Mouse (Mus musculus): Measurements from ENCODE around the gene Mtfmt. TPM values are rescaled to one million over a fixed set of nuclear protein-coding genes. Genes with fewer than 3 reads are reported as not detected.

The Mtfmt gene
- total RNA-seq, 2 experiments from 2014 or later: 6.3 to 6.9 TPM

DNA sequence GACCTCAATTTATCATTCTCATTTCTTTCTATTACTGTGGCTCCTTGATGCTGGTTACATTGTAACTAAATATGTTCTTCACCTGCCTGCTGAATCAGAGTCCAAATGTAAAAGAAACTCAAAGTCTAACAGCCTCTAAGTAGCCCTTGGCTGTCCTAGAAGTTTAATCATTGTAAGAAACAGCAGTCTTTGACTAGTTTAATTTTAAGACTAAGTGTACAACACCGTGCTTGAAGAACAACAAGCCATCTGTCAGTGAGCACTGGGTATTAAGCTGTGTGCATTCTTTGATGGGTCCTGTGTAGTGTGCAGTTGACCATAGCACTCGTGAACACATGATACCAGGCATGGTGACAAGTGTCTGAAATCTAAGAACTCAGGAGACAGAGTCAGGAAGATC, 8.1 kb upstream of the Mtfmt start:
- DNase-seq: no peak

DNA sequence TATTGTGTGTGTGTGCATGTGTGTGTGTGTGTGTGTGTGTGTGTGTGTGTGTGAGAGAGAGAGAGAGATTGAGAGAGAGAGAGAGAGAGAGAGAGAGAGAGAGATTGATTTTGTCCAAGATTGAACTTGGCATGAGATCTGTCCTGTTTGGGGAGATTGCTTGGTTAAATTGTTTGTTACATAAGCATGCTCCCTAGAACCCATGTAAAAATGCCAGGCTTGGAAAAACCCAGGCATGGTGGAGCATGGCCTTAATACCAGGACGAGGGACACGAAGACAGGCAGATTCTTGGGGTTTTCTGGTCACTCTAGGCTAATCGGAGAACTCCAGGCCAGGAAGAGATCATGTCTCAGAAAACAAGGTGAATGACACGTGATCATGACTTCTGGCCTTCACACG, 7.6 kb upstream of the Mtfmt start:
- DNase-seq: no peak

DNA sequence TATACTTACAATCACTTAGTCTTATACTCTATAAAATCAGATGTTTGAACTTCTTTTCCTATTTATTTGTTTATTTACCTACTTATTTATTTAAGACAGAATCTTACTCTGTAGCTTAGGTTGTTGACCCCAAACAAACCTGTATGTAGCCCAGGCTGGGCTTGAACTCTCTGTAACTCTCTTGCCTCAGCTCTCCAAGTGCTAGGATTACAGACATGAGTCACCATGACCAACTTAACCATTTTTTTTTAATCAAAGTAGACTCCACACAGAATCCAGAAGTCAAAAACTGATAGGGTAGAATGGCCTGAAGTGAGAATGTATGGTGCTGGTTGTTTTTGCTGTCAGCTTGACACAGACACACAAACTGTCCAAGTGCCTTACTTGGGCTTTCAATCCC, 5.2 kb upstream of the Mtfmt start:
- DNase-seq: no peak

DNA sequence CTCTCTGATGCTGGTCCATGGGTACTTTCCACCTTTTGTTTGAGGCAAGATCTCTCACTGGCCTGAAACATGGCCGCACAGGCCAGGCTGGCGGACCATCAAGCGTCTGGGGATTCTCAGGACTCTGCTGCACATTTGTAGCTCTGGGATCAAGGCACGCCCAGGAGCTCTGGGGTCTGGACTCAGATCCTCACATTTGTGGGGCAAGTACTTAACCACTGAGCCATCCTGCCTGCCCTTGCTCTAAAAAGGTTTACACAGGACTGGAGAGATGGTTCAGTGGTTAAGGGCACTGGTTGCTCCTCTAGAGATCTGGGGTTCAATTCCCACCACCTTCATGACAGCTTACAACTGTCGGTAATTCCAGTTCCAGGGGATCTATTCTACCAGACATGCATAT, 4.7 kb upstream of the Mtfmt start:
- DNase-seq: no peak

DNA sequence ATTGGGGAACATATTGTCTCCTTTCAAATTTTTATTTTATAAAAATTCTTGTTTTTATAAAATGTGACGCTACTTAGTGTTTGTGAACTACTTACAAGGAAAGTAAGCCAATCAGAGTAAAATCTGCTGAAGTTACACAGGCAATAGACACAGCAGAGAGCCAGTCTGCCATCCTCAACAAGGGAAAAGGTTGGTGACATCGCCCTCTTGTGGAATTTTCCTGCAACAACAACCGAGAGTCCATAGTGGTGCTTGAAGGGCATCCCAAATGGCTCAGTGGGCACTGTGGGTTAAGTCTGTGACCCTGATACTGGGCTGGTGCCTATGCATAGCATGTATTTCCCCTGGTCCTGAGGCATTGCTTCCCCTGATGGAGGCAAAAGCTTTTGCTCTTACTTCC, 3.3 kb upstream of the Mtfmt start:
- DNase-seq: peak; percentile 82 to 93

DNA sequence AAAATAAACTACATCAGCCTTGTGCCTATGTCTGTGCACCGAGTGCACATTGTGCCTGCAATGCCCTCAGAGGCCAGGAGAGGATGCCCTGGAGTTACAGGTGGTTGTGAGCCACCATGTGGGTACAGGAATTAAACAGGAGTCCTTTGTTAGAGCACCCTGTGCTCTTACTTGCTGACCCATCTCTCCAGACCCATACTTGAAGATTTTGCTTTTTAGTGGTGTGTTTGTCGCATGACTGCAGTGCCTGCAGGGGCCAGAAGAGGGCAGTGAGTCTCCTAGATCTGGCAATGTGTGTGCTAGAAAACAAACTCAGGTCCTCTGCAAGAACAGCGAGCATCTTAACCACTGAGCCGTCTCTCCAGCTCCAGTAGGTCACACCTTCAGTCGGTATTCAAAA, 1.4 kb upstream of the Mtfmt start:
- peak in 1 of 2 experiments; percentile 44 for DNase-seq

DNA sequence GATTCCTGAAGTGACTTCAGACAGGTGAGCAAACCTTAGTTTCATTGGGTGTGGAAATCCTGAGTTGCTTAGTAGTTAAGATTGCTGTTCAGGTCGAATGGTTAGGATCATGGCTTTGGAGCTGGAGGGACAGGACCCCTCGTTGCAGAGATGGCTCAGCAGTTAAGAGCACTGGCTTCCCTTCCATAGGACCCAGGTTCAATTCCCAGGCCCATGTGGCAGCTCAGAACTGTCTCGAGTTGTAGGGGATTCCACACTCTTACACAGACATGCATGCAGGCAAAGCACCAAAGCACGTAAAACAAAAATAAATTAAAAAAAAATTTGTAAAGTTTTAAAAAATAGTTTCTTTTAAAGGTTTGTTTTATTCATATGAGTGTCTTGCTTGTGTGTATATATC, 371 bp upstream of the Mtfmt start:
- DNase-seq: no peak

DNA sequence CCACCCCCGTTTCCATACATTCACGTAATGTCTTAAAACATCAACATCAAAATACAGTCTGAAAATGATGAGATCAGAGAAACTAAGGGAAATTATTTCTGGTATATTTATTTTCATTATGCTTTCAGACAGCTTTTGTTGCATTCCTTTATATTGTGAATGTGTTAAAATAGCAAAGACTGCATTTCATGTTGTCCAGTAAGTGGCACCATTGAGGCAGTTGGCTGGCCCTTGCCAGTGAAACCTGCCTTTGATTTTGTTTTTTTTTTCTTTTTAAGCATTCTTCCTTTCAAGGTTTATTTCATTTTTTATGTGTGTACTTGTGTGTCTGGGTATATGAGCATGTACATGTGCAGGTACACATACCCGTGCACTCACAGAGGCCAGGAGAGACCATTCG, 9.1 kb downstream of the Mtfmt start:
- DNase-seq: no peak

DNA sequence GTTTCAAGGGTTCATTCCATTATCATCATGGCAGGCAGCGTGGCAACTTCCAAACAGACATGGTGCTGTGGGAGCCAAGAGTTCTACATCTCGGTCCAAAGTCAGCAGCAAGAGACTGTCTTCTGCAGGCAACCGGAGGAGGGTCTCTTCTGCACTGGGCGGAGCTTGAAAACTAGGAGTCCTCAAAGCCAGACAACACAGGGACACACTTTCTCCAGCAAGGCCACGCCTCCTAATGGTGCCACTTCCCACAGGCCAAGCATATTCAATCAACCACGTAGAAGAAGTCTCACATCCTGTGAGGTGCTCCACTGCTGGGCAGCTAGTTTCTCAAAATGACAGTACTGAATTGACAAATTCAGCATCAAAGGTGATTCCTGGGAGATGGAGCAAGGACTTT, 12.4 kb downstream of the Mtfmt start:
- no peak for DNase-seq

DNA sequence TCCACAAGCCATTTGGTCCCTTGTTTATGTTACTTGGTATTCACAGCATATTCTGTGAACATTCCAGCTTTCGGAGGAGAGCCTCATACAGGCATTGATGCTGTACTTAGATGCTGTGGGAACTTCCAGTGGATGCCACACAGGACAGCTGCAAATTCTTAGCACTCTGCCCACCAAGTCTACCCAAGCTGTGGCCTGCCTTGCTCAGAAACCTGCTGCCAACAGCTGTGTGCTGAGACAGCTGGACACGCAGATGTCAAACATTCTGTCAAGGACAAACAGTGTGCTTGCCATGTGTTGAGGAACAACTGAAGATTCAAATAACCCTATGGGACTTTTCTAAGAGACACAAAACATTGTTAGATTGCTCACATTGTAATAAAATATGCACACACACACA, 23.4 kb downstream of the Mtfmt start:
- DNase-seq: no peak

DNA sequence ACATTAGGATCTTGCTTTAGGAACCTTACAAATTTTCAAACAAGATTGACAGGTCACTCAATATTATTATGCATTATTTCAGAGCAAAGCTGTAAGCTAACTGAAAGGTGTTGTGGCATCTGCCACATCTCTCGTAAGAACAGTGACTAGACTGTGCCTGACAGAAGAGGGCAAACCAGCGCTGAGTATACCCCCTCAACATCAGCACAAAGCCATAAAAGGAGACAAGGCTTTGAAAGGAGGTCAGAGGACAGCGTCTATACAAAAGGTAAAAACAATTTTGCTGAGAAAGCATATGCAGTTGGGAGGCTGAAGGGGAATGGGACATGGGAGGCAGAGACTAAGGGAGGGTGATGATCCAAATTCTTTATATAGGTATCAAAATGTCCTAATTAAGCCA, 24.6 kb downstream of the Mtfmt start:
- DNase-seq: peak in 1 of 2 experiments; percentile 12

DNA sequence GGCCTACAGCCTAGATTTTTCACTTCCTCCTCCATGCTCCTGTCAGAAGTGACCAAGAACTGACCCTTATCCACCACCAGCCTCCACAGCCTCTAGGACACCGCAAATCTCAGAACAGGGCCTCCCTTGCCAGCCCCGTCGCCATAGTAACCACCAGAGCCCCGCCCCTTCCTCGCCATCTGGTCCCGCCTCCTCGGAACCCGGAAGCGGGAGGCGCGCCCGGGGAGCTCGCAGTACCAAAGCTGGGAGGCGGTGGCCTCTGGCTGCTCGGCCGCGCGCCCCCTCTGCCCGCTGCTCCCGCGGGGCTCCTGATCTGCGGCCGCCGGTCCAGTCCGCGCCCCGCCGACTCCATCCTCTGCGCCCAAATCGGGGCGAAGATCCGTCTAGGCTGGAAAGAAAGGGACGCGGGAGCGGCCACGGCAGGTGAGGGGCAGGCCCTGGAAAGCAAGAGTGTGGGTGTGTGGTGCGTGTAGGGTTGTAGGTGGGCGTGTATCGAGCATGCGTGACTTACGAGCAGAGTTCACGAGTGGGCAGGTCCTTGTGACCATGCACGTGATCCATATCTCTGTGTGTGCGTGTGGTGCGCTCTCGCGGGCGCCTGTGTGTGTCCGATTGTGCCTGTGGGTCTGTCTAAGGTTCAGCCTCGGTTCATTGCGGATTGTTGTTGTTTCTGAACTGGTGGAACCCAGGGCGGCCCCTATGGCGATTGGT, 25.3 kb downstream of the Mtfmt start, which contains the start of gene Spg21:
Spg21 (plus strand) TSS at position 216 of the 711 bp plus-strand sequence.
- peak; percentile 97 to 98 for DNase-seq

DNA sequence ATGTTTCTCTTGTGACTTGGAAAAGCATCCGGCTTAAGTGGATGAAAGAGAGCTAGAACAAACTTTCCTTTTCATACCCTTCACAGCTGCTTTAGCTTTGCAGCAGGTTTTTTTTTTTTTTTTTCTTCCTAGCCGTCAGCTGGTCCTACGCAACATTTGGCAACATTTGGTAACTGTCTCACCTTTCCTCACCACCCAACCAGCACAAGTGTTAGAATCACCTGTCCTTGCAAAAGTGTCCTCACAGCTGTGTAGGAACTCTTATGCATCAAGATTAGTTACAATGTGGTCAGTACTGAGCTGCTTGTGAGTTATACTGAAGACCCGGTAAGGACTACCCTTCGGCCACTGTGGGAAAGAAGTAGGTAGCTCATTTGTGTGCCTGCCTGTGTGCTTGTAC, 27.0 kb downstream of the Mtfmt start:
- DNase-seq: no peak

DNA sequence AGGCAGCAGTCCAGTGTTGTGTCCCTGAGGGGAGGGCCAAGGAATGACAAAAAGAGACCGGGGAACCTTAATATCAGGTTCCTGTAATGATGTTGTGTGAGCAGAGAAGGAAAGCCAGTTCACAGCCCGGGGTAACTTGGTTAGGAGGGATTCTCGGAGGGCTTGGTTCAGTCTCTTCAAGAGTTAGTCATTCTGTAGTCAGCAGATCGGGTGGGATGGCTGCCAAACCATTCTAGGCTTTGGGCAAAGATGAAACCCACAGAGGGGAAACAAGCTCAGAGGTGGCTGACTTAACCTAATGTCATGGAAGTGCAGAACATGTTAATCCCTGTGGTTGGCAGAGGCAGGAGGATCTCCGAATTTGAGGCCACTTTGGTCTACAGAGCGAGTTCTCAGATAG, 28.6 kb downstream of the Mtfmt start:
- peak; percentile 34 to 52 for DNase-seq

DNA sequence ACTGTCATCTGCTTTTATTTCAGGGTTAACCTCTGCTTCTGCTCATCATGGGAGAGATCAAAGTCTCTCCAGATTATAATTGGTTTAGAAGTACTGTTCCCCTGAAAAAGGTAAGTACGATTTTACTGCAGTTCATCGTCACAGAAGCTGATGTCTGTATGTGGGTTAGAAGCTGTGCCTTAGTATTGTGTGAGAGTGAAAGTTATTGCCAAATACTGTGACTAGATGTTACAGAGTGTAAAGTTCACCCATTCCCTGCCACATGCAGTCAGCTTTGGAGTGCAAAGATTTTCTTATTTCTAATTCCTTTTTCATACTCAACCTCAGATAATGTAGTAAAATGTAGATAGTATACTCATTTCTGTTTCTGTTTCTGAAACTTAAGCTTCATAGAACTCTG, 29.7 kb downstream of the Mtfmt start:
- no peak for DNase-seq

DNA sequence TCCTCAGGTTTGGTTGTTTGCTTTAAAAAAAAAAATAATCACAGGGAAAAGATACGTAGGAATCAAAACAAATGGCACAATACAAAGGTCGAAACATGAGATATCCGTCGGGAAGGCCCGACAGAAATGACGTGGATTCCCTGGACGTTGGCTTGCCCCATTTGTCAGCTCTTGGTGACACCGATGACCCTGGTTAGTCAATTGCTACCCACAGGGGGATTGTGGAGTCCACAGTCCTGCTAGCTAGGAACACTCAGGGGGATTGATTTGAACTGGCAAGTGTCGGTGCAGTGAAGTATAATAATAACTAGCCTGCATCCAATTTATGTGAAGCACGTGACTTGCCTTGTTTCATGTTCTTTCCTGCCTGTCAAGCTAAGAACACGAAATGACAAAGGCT, 32.1 kb downstream of the Mtfmt start:
- no peak for DNase-seq

DNA sequence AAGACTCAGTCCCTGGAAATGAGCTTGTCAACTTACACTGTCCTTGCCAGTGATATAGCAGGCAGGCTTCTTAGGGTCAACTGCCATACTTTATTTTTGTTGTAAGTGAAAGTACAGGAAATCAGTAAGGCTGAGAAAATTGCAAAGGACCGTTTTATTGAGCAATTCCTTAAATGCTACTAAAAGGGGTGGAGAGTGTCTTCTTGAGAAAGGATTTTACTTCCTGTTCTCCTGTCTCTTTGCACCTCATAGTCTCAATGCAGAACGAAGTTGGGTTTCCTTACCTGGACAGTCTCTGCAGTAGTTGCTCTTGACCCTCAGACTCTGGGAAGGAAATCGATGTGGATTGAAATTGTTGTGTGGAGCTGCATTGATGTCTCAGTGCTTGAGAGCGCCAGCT, 37.2 kb downstream of the Mtfmt start:
- DNase-seq: no peak

DNA sequence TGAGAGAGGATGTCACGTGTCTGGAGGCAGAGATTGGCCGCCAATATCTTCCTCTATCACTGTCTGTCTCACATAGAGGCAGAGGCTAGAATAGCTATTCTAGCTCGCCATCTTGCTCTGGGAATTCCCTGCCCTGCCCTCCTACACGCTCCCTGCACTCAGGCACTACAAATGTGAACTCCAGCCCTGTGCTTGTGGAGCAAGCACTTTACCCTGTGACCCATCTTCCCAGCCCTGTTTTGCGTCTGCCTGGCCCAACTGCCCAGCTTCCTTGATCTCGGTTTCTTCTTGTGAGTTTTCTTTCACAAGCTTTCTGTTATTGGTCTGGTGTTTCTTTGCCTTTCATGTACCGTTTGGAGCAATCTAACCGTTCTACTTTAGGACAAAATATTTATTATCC, 43.6 kb downstream of the Mtfmt start:
- DNase-seq: no peak

DNA sequence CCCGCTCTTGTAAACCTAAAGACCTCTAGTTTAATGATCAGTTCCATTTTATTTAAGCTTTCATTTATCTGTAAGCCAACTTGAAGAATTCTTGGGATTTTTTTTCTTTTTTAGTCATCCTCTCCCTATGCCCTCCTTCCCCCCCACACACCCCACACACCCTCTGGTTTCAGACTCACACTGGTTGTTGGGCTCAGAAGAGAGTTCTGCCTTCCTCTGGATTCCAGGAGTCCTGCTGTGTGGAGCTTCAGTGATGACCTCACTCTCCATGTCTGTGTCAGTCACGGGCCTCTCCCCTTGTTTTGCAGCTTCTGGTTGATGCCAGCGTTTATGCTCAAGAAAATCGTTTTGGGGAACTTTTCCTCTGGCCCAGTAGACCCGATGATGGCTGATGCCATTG, 44.5 kb downstream of the Mtfmt start:
- no peak for DNase-seq

DNA sequence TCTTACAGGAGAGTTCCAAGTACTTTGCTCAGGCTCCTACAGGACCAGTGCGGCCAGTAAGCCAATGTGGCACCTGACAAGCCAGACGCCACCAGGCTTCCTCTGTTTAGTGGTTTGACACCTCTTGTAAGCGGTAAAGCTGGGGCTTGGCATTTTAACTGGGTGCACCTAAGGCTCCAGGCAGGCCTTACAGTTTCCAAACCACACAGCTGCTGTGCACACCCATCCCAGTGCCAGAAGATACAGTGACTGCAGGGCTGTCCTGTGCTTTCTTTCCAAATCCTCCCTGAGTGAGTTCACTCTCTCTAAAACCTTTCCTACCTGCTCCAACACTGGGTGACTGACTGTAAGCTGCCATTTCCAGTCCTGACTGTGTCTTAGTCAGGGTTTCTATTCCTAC, 55.9 kb downstream of the Mtfmt start:
- DNase-seq: no peak

DNA sequence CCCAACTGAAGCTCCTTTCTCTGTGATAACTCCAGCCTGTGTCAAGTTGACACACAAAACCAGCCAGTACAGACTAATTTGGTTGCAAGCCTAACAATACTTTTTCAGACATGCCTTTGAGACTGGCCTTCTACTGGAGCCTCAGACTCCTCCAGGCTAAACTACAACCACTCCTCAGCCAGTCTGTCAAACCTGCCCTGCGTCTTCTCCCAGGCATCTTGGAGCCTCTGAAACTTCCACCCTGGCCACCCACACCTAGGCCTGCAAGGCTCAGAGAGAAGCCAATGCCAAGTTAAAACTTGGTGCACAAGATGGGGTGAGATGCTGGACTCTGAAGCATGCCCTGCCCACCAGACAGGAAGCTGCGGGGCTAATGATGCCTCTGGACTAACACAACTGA, 56.8 kb downstream of the Mtfmt start:
- no peak for DNase-seq

DNA sequence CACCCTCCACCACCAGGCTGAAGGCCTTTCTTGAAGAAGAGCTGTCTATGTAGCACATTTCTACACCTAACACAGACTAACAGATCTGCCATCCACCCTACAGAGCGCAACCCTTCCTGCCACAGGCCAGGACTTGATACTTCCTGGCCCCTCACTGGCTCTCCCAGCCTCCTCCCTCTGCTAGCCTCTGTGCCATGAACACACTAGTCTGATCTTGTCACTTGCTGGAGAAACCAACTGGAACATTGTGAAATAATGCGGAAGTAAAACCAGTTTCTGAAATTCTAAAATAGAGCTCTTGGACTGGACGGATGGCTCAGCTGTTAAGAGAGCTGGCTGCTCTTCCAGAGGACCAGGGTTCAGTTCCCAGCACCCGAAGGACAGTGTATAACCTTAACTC, 57.3 kb downstream of the Mtfmt start:
- no peak for DNase-seq

DNA sequence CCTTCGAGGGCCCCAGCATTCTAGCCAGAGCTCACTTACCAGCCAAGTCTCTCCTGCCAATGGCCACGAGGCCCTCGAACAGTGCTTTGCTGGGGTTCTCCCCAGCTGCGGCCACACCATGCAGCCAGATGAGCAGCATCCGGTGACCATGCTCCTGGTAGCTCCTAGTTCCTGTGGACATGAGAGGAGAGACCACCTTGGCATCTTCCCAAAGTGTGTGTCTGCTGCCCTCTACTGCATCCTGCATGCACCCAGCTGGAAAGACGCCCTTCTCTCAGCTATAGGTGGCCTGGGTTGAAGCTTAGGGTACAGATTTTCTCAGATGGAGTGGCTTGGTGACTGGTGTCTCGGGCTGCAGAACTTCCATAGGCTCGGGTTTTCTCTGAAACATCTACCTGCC, 66.6 kb downstream of the Mtfmt start:
- no peak for DNase-seq

Data from heart, adult 18-20 months (tissue).